Mouse (Mus musculus) CH12.LX (cell line): ENCODE data around the gene Zfp689. TPM values are rescaled to one million over a fixed set of nuclear protein-coding genes. Genes with fewer than 3 reads are reported as not detected.

Source experiments
- DNase-seq: peaks from one replicate; pipeline ENCODE4 v3.0.0-alpha.2; 2013; ENCODE audit errors: extremely low read depth
- H3K27ac ChIP-seq: 2 replicates; pipeline ENCODE4 v1.5.1; 2012; ENCODE audit warnings: low read depth, mild to moderate bottlenecking, control low read depth, moderate library complexity; ENCODE audit not compliant: insufficient read depth
- H3K27me3 ChIP-seq: replicated peaks from 2 replicates; pipeline ENCODE3; 2012; ENCODE audit warnings: inconsistent platforms
- H3K36me3 ChIP-seq, 2 experiments: replicated peaks in 1 of 2; 2 replicates each; pipeline versions ENCODE3 to v1.6.1; 2012; ENCODE audit warnings: inconsistent platforms in 1 of 2, low read length in 1 of 2, mild to moderate bottlenecking in 1 of 2, mixed read lengths in 1 of 2, moderate library complexity in 1 of 2; ENCODE audit not compliant: control insufficient read depth in 1 of 2, insufficient read depth in 1 of 2
- H3K4me1 ChIP-seq, 2 experiments: 2 replicates each; pipeline ENCODE4 v1.6.1; 2012; ENCODE audit warnings: inconsistent platforms in 1 of 2, moderate library complexity in 1 of 2; ENCODE audit not compliant: insufficient read depth in 2 of 2, control insufficient read depth in 1 of 2
- H3K4me2 ChIP-seq: 2 replicates; pipeline ENCODE4 v1.6.1; 2012; ENCODE audit warnings: low read depth, mild to moderate bottlenecking, control low read depth; ENCODE audit not compliant: poor library complexity, insufficient read depth, severe bottlenecking
- H3K4me3 ChIP-seq, 3 experiments: fragments of 150-350 bp in 1 of 3; sonication (generic) in 1 of 3; replicated peaks in 1 of 3; 2 replicates each; pipeline versions ENCODE3 to v1.5.1; 2011 to 2012; ENCODE audit warnings: low read depth in 2 of 3, low read length in 2 of 3, mild to moderate bottlenecking in 2 of 3, moderate library complexity in 2 of 3, control low read depth in 1 of 3, improper control_type of control experiment in 1 of 3, inconsistent platforms in 1 of 3, mixed read lengths in 1 of 3; ENCODE audit not compliant: poor library complexity in 1 of 3
- H3K79me2 ChIP-seq: replicated peaks from 2 replicates; pipeline ENCODE4 v1.6.1; 2012; ENCODE audit warnings: mild to moderate bottlenecking, moderate library complexity; ENCODE audit not compliant: control insufficient read depth, poor library complexity, insufficient read depth, severe bottlenecking; ENCODE audit errors: extremely low read depth
- H3K9ac ChIP-seq: 2 replicates; pipeline ENCODE4 v1.6.1; 2012; ENCODE audit warnings: low read depth, mild to moderate bottlenecking, control low read depth, moderate library complexity; ENCODE audit not compliant: insufficient read depth
- H3K9me3 ChIP-seq: replicated peaks from 2 replicates; pipeline ENCODE3; 2012; ENCODE audit warnings: low read length, inconsistent platforms, mixed read lengths
- BHLHE40 ChIP-seq: IDR thresholded peaks from 2 replicates; pipeline ENCODE4 v1.6.1; 2011; ENCODE audit warnings: mild to moderate bottlenecking, low read depth, low read length, improper control_type of control experiment
- CHD2 ChIP-seq: IDR thresholded peaks from 2 replicates; pipeline ENCODE4 v1.6.1; 2011; ENCODE audit warnings: low read length, improper control_type of control experiment
- E2F4 ChIP-seq: IDR thresholded peaks from 2 replicates; pipeline ENCODE4 v1.6.1; 2011; ENCODE audit warnings: low read depth, low read length, improper control_type of control experiment; ENCODE audit not compliant: insufficient replicate concordance
- ELF1 ChIP-seq: IDR thresholded peaks from 2 replicates; pipeline ENCODE4 v1.6.1; 2014; ENCODE audit warnings: low read depth, mild to moderate bottlenecking, inconsistent platforms, low read length, improper control_type of control experiment
- EP300 ChIP-seq: IDR thresholded peaks from 2 replicates; pipeline ENCODE4 v1.6.1; 2011; ENCODE audit warnings: low read length, improper control_type of control experiment
- ETS1 ChIP-seq: conservative IDR thresholded peaks from 2 replicates; pipeline ENCODE4 v1.6.1; 2012; ENCODE audit warnings: low read depth, mild to moderate bottlenecking, inconsistent platforms, low read length, improper control_type of control experiment, moderate library complexity
- GABPA ChIP-seq: IDR thresholded peaks from 2 replicates; pipeline ENCODE4 v1.6.1; 2012; ENCODE audit warnings: low read depth, low read length, improper control_type of control experiment, inconsistent platforms; ENCODE audit not compliant: insufficient replicate concordance
- JUN ChIP-seq: IDR thresholded peaks from 2 replicates; pipeline ENCODE4 v1.6.1; 2011; ENCODE audit warnings: low read depth, mild to moderate bottlenecking, low read length, improper control_type of control experiment, moderate library complexity; ENCODE audit not compliant: insufficient read depth
- JUND ChIP-seq: conservative IDR thresholded peaks from 2 replicates; pipeline ENCODE4 v1.6.1; 2011; ENCODE audit warnings: low read depth, low read length, improper control_type of control experiment
- MEF2A ChIP-seq: IDR thresholded peaks from 2 replicates; pipeline ENCODE4 v1.6.1; 2014; ENCODE audit warnings: low read depth, mild to moderate bottlenecking, inconsistent platforms, low read length, improper control_type of control experiment, borderline replicate concordance
- MXI1 ChIP-seq: IDR thresholded peaks from 2 replicates; pipeline ENCODE4 v1.6.1; 2011; ENCODE audit warnings: mild to moderate bottlenecking, low read depth, low read length, improper control_type of control experiment
- MYC ChIP-seq: IDR thresholded peaks from 2 replicates; pipeline ENCODE4 v1.6.1; 2011; ENCODE audit warnings: low read depth, mild to moderate bottlenecking, improper control_type of control experiment, low read length
- POLR2AphosphoS2 ChIP-seq: IDR thresholded peaks from 2 replicates; pipeline ENCODE4 v1.6.1; 2011; ENCODE audit warnings: low read depth, low read length, improper control_type of control experiment
- RAD21 ChIP-seq: IDR thresholded peaks from 2 replicates; pipeline ENCODE4 v1.6.1; 2011; ENCODE audit warnings: low read depth, mild to moderate bottlenecking, low read length, improper control_type of control experiment, moderate library complexity
- SIN3A ChIP-seq: IDR thresholded peaks from 2 replicates; pipeline ENCODE4 v1.6.1; 2012; ENCODE audit warnings: low read length, improper control_type of control experiment, inconsistent platforms
- UBTF ChIP-seq: IDR thresholded peaks from 2 replicates; pipeline ENCODE4 v1.6.1; 2012; ENCODE audit warnings: low read depth, mild to moderate bottlenecking, inconsistent platforms, low read length, improper control_type of control experiment, moderate library complexity
- USF1 ChIP-seq: IDR thresholded peaks from 2 replicates; pipeline ENCODE4 v1.6.1; 2014; ENCODE audit warnings: low read depth, mild to moderate bottlenecking, inconsistent platforms, low read length, improper control_type of control experiment
- ZNF384 ChIP-seq: IDR thresholded peaks from 2 replicates; pipeline ENCODE4 v1.6.1; 2012; ENCODE audit warnings: low read depth, low read length, improper control_type of control experiment, inconsistent platforms
- dilution Hi-C: fragments of 300-500 bp; cut with MboI; formaldehyde crosslinking; loops from 2 replicates; pipeline ENCODE4 v1.14.3; 2020; ENCODE audit warnings: low sequenced_read_pairs; ENCODE audit not compliant: extremely low pct_unique_long_range_greater_than_20kb, extremely low pct_ligation_motif_present
- in situ Hi-C: fragments of 300-500 bp; cut with MboI; formaldehyde crosslinking; loops from 3 replicates; pipeline ENCODE4 v1.14.3; 2019; ENCODE audit warnings: low sequenced_read_pairs, low pct_ligation_motif_present, low pct_unique_long_range_greater_than_20kb, mixed read lengths
- polyA plus RNA-seq: library from polyadenylated mRNA; unstranded; fragments of >175 nt; gene quantifications from 2 replicates; pipeline ENCODE4 v1.2.1, GENCODE M21; 2012; ENCODE audit warnings: low read depth; ENCODE audit not compliant: insufficient read length
- total RNA-seq, 2 experiments: library from RNA; depleted of rRNA; stranded (reverse); fragments of 300-350 nt in 1 of 2; fragments of >200 nt in 1 of 2; gene quantifications; 2 replicates each; pipeline ENCODE4 v1.2.3; 2012 to 2014

The Zfp689 gene
- total and polyA plus RNA-seq, 3 experiments: 2.3 to 3.6 (median 3.2) TPM

- in situ Hi-C loops: loop anchor here (5.0 kb wide), 1 partner anchor 33 kb away; the partner anchor contains the start of gene Zfp688
- TF ChIP-seq POLR2AphosphoS2: no peak
- no peak for TF ChIP-seq MYC
- no peak for TF ChIP-seq GABPA
- no peak for TF ChIP-seq EP300
- no peak for TF ChIP-seq MXI1
- no peak for TF ChIP-seq ELF1
- no peak for TF ChIP-seq BHLHE40
- no peak for TF ChIP-seq USF1
- TF ChIP-seq, all 38 proteins: peak for 0
- Histone ChIP-seq H3K36me3 (peaks cover 43 to 72% of the 10 kb centered on the region in 2 experiments), H3K4me3 (no peak overlapping the region), H3K79me2 (peaks cover 48% of the 10 kb centered on the region), H3K9ac (no peak overlapping the region), H3K27me3 (no peaks in the 10 kb centered on the region), H3K27ac (no peak overlapping the region), H3K4me2 (no peak overlapping the region), H3K4me1 (peaks cover 17 to 28% of the 10 kb centered on the region in 2 experiments), H3K9me3 (peaks cover 25% of the 10 kb centered on the region)
- DNase-seq: no peak
- dilution Hi-C loops: no loop called here
These were observed 5.9 kb upstream of the Zfp689 start for GRCm38 (mm10) chr7:127454905-127455304.

- no peak overlapping the region for H3K4me2 ChIP-seq
- no peak for DNase-seq
- H3K36me3 ChIP-seq: peaks cover 37 to 61% of the 10 kb centered on the region in 2 experiments
- H3K4me3 ChIP-seq: no peak overlapping the region
- peaks cover 25% of the 10 kb centered on the region for H3K9me3 ChIP-seq
- in situ Hi-C loops (no loop called here), dilution Hi-C loops (no loop called here)
- no peak overlapping the region for H3K27ac ChIP-seq
- H3K27me3 ChIP-seq: no peaks in the 10 kb centered on the region
- H3K4me1 ChIP-seq: peaks cover 17 to 30% of the 10 kb centered on the region in 2 experiments
- TF ChIP-seq MEF2A (no peak), JUN (no peak), ELF1 (no peak), ETS1 (no peak)
- TF ChIP-seq, all 38 proteins: peak for 0
- Histone ChIP-seq H3K9ac (no peak overlapping the region), H3K79me2 (peaks cover 55% of the 10 kb centered on the region)
These were observed 4.1 kb upstream of the Zfp689 start for GRCm38 (mm10) chr7:127453056-127453455.

GRCm38 (mm10) chr7:127449966-127450365 lies 1.0 kb upstream of the Zfp689 start:
- Histone ChIP-seq H3K9ac (peak overlapping the region; percentile 69), H3K4me3 (peak overlapping the region; percentile 80 to 96 (median 81)), H3K4me1 (peaks cover 19 to 36% of the 10 kb centered on the region in 2 experiments), H3K9me3 (peaks cover 12% of the 10 kb centered on the region), H3K36me3 (peaks cover 26 to 53% of the 10 kb centered on the region in 2 experiments), H3K4me2 (peak overlapping the region; percentile 88), H3K27ac (no peak overlapping the region; the same call in 1 of the 2 replicates), H3K79me2 (peaks cover 53% of the 10 kb centered on the region), H3K27me3 (no peaks in the 10 kb centered on the region)
- DNase-seq: peak; percentile 11
- in situ Hi-C loops: no loop called here
- TF ChIP-seq E2F4 (no peak), RAD21 (no peak), ELF1 (no peak), ZNF384 (no peak), EP300 (no peak), GABPA (no peak), UBTF (no peak), MXI1 (no peak), CHD2 (no peak), SIN3A (no peak), JUND (no peak)
- TF ChIP-seq, all 38 proteins: peak for 0
- dilution Hi-C loops: no loop called here
